Mouse (Mus musculus) adipose tissue, adult 10 weeks (tissue): ENCODE results near the gene Gm3250. TPM values are rescaled to one million over a fixed set of nuclear protein-coding genes. Genes with fewer than 3 reads are reported as not detected.

Source experiments
- polyA plus RNA-seq: library from polyadenylated mRNA; stranded (reverse); fragments of 350-450 nt; fragmentation: Illumina TruSeq; extraction: RNeasy Lipid Tissue Mini Kit (QIAGEN cat#74804); gene quantifications from one replicate; pipeline ENCODE4 v1.2.3, GENCODE M21; 2014; ENCODE audit warnings: low read depth, low replicate concordance

Gm3250 gene
- not detected for polyA plus RNA-seq

GRCm38 (mm10) chr10:77782442-77782841, at the start of gene Gm3250:
Gene Gm3250, minus strand, starts transcription at chr10:77782542.

DNA sequence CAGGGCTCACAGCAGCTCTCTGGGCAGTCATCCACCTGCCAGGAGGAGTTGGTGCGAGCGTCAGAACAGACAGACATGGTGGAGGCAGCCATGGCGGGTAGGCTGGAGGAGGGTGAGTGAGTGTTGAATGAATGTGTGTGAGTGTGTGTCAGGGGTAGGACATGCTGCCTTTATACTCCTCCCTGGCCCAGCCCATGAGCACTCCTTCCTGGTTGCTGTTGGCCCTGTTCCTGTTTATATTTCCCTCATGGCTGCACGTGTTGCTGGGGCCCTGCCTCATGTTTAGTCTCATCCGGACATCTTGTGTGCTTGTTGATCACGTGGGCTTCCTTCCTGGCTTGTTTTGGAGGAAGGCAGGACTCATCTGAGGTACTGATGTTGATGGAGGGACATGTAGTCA, 44.6 kb upstream of the Gm3250 start, which contains the start of gene Krtap10-4:
Krtap10-4 (minus strand) TSS at position 145 of the 400 bp plus-strand sequence.

GRCm38 (mm10) chr10:77814382-77814781, 32.0 kb upstream of the Gm3250 start, which contains the start of gene Gm2696:
Gene Gm2696, plus strand, starts transcription at chr10:77814682.

DNA sequence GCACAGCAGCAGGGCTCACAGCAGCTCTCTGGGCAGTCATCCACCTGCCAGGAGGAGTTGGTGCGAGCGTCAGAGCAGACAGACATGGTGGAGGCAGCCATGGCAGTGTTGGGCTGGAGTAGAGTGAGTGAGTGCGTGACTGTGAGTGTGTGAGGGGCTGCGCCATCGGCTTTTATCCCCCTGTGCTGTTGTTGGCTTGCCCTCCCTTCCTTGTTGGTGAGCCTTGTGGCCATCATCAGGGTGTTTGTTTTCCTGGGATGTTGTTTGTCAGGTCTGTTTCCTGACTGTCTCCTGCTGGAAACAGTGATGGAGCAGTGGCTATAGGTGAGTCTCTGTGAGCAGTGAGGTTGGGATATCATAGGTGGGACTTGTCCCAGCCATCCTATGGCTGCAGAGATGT, 29.4 kb upstream of the Gm3250 start, which contains the start of gene Gm9507:
Gm9507 (minus strand) TSS at position 101 of the 400 bp plus-strand sequence.

DNA sequence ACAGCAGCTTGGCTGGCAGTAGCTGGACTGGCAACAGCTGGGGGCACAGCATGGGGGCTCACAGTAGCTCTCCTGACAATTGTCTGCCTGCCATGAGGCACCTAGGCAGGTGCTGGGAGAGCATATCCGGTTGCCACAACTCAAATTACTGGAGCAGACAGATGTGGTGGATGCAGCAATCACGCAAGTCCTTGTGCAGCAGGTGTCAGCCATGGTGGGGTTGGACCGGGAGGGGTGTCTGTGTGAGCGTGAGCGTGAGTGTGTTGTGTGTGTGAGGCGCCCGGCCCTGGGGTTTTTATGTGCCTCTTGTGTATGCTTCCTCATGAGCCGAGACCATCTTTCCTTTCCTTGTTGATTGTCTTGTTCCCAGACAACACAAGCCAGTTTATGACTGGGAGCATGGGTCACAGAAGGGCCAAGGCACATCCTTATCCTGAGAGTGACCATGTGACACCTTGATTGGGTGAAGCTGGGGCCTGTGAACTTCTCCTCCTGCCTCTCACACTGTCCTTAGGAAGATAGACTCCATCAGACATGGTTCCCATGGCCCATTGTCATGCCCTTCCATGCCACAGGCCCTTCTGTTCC, 16.7 kb upstream of the Gm3250 start, which contains the start of gene Gm19668:
Gm19668 (minus strand) TSS at position 213 of the 588 bp plus-strand sequence.

DNA sequence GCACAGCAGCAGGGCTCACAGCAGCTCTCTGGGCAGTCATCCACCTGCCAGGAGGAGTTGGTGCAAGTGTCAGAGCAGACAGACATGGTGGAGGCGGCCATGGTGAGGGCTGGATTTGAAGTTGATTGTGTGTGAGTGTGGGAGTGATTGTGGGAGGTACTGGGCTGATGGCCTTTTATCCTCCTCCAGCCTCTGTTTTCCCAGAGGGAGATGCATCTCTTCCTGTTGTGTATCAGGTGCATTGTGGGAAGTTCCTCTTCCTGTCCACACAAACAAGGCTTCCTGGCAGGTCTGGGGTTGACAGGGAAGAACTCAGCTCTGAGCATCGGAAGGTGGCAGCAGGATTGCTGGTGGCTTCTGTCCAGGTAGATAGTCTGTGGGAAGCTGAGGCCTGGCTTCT, 12.6 kb upstream of the Gm3250 start, which contains the start of gene Gm9639:
Gm9639 (minus strand) TSS at position 101 of the 400 bp plus-strand sequence.

GRCm38 (mm10) chr10:77787876-77788275, 5.5 kb upstream of the Gm3250 start, which contains the start of gene Gm7137:
Gene Gm7137, minus strand, starts transcription at chr10:77788200.

DNA sequence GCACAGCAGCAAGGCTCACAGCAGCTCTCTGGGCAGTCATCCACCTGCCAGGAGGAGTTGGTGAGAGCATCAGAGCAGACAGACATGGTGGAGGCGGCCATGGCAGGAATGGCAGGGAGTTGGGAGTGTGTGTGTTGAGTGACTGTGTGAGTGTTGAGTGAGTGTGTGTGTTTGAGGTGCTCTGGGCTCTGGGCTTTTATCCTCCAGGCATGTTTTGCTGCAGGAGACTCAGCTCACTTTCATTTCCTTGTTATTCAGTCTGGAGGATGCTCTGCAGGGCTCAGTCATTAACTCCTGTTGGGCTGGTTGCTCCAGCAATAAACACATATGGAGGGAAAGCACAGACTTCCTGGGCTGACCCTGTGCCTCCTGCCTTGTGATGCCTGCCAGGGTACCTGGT, 5.5 kb downstream of the Gm3250 start, which contains the start of gene Gm7138:
Gm7138 (minus strand) TSS at position 101 of the 400 bp plus-strand sequence.

GRCm38 (mm10) chr10:77771225-77771624, 11.1 kb downstream of the Gm3250 start, which contains the start of gene Gm3238:
Gene Gm3238, minus strand, starts transcription at chr10:77771325.

GRCm38 (mm10) chr10:77759582-77759981, 22.8 kb downstream of the Gm3250 start, which contains the start of gene Gm3233:
Gene Gm3233, minus strand, starts transcription at chr10:77759682.

DNA sequence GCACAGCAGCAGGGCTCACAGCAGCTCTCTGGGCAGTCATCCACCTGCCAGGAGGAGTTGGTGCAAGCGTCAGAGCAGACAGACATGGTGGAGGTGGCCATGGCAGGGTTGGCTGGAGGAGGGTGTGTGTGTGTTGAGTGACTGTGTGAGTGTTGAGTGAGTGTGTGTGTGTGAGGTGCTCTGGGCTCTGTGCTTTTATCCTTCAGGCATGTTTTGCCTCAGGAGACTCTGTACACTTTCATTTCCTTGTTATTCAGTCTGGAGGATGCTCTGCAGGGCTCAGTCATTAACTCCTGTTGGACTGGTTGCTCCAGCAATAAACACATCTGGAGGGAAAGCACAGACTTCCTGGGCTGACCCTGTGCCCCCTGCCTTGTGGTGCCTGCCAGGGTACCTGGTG, 31.1 kb downstream of the Gm3250 start, which contains the start of gene Gm9736:
Gm9736 (minus strand) TSS at position 101 of the 400 bp plus-strand sequence.

GRCm38 (mm10) chr10:77741924-77742688, 40.2 kb downstream of the Gm3250 start, which contains the start of gene Gm18596:
Gene Gm18596, minus strand, starts transcription at chr10:77742638.

Other genes with a start within 250 kb of the Gm3250 start
- gene Pttg1ip, start 200.8 kb downstream of the Gm3250 start, polyA plus RNA-seq: 176 TPM
- gene Sumo3, start 176.4 kb downstream of the Gm3250 start, polyA plus RNA-seq: 138 TPM
- 3.7 TPM for gene Gm49325, start 176.3 kb downstream of the Gm3250 start, polyA plus RNA-seq
- gene Ube2g2, start 160.3 kb downstream of the Gm3250 start, polyA plus RNA-seq: 41.8 TPM
- gene Tspear, start 96.0 kb downstream of the Gm3250 start, polyA plus RNA-seq: 0.27 TPM
- not detected for gene Gm19402, start 91.8 kb downstream of the Gm3250 start, polyA plus RNA-seq
- gene Gm9508, start 85.3 kb downstream of the Gm3250 start, polyA plus RNA-seq: not detected
- not detected for gene Gm10272, start 75.9 kb downstream of the Gm3250 start, polyA plus RNA-seq
- not detected for gene Gm10024, start 71.1 kb downstream of the Gm3250 start, polyA plus RNA-seq
- not detected for gene Gm10142, start 66.7 kb downstream of the Gm3250 start, polyA plus RNA-seq
- not detected for gene Krtap12-1, start 61.9 kb downstream of the Gm3250 start, polyA plus RNA-seq
- gene Gm10100, start 56.1 kb downstream of the Gm3250 start, polyA plus RNA-seq: not detected
- gene Gm18596, start 39.9 kb downstream of the Gm3250 start, polyA plus RNA-seq: not detected
- gene Gm9736, start 31.2 kb downstream of the Gm3250 start, polyA plus RNA-seq: not detected
- gene Gm3233, start 22.9 kb downstream of the Gm3250 start, polyA plus RNA-seq: not detected
- gene Gm3238, start 11.2 kb downstream of the Gm3250 start, polyA plus RNA-seq: not detected
- not detected for gene Gm7138, start 5.6 kb downstream of the Gm3250 start, polyA plus RNA-seq
- not detected for gene Gm7137, start 5.7 kb upstream of the Gm3250 start, polyA plus RNA-seq
- gene Gm9639, start 12.5 kb upstream of the Gm3250 start, polyA plus RNA-seq: not detected
- gene Gm19668, start 16.6 kb upstream of the Gm3250 start, polyA plus RNA-seq: not detected
- gene Gm9507, start 29.3 kb upstream of the Gm3250 start, polyA plus RNA-seq: not detected
- gene Gm2696, start 32.1 kb upstream of the Gm3250 start, polyA plus RNA-seq: not detected
- gene Krtap10-4, start 44.6 kb upstream of the Gm3250 start, polyA plus RNA-seq: not detected
- not detected for gene Krtap10-10, start 53.4 kb upstream of the Gm3250 start, polyA plus RNA-seq
- gene Gm36176, start 64.3 kb upstream of the Gm3250 start, polyA plus RNA-seq: not detected
- not detected for gene Gm10318, start 70.3 kb upstream of the Gm3250 start, polyA plus RNA-seq
- gene Gm3285, start 79.4 kb upstream of the Gm3250 start, polyA plus RNA-seq: not detected
- 3.8 TPM for gene Lrrc3, start 120.0 kb upstream of the Gm3250 start, polyA plus RNA-seq
- 1.5 TPM for gene Trpm2, start 188.0 kb upstream of the Gm3250 start, polyA plus RNA-seq
- gene 1810043G02Rik, start 196.0 kb upstream of the Gm3250 start, polyA plus RNA-seq: 20.0 TPM
- 61.7 TPM for gene Pfkl, start 227.5 kb upstream of the Gm3250 start, polyA plus RNA-seq